Mouse (Mus musculus): ENCODE results near the gene Pou2f3. TPM values are rescaled to one million over a fixed set of nuclear protein-coding genes. Genes with fewer than 3 reads are reported as not detected.

Gene Pou2f3
- polyA plus RNA-seq, 1 experiment, result 1.2 TPM

DNA sequence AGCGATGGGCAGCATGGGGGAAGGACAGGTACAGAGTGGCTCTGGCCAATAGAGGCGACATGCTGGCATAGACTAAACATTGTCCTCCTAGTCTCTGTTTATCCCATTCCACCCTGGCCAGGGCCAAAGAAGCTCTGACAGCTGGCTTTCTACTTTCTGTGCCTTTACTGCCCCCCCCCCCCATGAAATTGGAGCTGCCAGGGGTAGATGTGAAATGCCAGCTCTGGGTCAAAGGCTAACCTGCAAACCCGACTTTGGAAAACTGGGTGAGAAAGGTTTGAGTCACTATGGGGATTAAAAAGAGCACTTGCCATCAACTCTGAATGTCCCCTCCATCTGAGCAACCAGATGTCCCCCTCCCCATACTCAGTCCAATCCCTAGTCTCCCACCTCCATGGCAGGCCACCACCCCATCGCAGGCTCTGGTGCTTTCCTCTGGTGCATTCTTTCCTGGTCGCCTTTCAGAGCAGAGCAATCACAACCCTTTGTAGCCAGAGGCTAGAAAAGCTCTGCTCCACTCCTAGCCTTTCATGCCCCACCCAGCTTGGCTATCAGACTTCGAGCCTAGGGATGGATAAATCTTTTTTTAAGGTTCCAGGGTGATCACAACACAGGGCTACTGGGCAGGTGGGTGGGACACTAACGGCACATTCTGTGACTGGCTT lies 27.1 kb upstream of the Pou2f3 start:
- TF ChIP-seq CTCF (IDR thresholded peaks at IDR 0.05; ENCODE audit: control insufficient read depth, insufficient read depth, insufficient replicate concordance, low read depth, low read length), result no peak
- TF ChIP-seq POLR2A (IDR thresholded peaks at IDR 0.05; ENCODE audit: control insufficient read depth, low read depth, low read length), result no peak
- peaks cover 7% of the 10 kb centered on the region for H3K4me1 ChIP-seq (ENCODE audit: control insufficient read depth, insufficient read depth, low read length)
- peak overlapping the region; percentile 45; the same call in 1 of the 2 replicates for H3K27ac ChIP-seq (ENCODE audit: control insufficient read depth, insufficient read depth, low read depth, low read length)
- H3K4me3 ChIP-seq (ENCODE audit: control insufficient read depth, low read depth, low read length), result no peak overlapping the region
- H3K27me3 ChIP-seq (ENCODE audit: control insufficient read depth, insufficient read depth, low read length), result peaks cover 7% of the 10 kb centered on the region
- no peaks in the 10 kb centered on the region for H3K36me3 ChIP-seq (ENCODE audit: control insufficient read depth, insufficient read depth, low read length)

DNA sequence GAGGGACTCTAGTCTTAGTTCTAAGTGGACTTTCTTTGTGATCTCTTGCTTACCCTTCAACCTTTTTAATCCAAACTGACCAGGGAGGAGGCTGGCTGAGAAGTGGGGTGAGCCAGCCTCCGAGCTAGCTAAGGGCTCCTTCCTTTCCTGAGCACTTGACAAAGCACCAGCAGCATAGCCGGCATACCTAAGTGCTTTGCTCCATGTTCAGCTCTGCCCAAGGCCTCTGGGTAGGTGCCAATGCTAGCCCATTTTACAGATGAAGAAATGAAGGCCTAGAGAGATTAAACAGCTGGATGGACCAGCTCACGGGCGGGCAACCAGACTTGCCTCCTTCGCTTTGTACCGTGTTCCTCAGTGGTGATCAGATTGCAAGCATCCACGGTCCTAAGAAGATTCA lies 26.4 kb upstream of the Pou2f3 start:
- Histone ChIP-seq H3K36me3 (ENCODE audit: control insufficient read depth, insufficient read depth, low read length) (no peaks in the 10 kb centered on the region), H3K4me1 (ENCODE audit: control insufficient read depth, insufficient read depth, low read length) (peaks cover 7% of the 10 kb centered on the region), H3K4me3 (ENCODE audit: control insufficient read depth, low read depth, low read length) (no peak overlapping the region), H3K27ac (ENCODE audit: control insufficient read depth, insufficient read depth, low read depth, low read length) (no peak overlapping the region), H3K27me3 (ENCODE audit: control insufficient read depth, insufficient read depth, low read length) (peaks cover 7% of the 10 kb centered on the region)
- TF ChIP-seq POLR2A (IDR thresholded peaks at IDR 0.05; ENCODE audit: control insufficient read depth, low read depth, low read length) (no peak), CTCF (IDR thresholded peaks at IDR 0.05; ENCODE audit: control insufficient read depth, insufficient read depth, insufficient replicate concordance, low read depth, low read length) (no peak)

GRCm38 (mm10) chr9:43236106-43236505 lies 25.9 kb upstream of the Pou2f3 start:
- Histone ChIP-seq H3K27me3 (ENCODE audit: control insufficient read depth, insufficient read depth, low read length) (peaks cover 7% of the 10 kb centered on the region), H3K4me1 (ENCODE audit: control insufficient read depth, insufficient read depth, low read length) (peaks cover 7% of the 10 kb centered on the region), H3K36me3 (ENCODE audit: control insufficient read depth, insufficient read depth, low read length) (no peaks in the 10 kb centered on the region)

DNA sequence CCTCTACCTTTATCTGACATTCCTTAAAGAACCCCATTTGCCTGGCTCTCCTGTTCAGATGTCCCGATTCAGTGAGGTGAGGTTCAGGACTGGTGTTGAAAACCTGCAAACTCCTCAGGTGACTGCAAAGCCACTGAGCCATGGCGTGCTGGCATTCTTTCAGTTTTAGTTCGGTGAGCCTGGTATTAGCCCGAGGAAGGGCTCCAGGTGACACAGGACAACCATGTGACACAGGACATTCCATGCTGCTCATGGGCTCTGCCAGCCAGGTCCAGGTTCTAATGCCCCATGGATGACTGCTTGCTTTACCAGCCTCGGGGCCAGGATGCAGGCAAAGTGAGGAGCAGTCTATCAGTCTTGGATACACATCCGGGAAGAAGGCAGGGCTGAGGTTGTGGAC lies 25.2 kb upstream of the Pou2f3 start:
- Histone ChIP-seq H3K36me3 (ENCODE audit: control insufficient read depth, insufficient read depth, low read length) (no peaks in the 10 kb centered on the region), H3K4me1 (ENCODE audit: control insufficient read depth, insufficient read depth, low read length) (peaks cover 7% of the 10 kb centered on the region), H3K27ac (ENCODE audit: control insufficient read depth, insufficient read depth, low read depth, low read length) (no peak overlapping the region)

More at GRCm38 (mm10) chr9:43236106-43236505, 25.9 kb upstream of the Pou2f3 start:
- TF ChIP-seq POLR2A (IDR thresholded peaks at IDR 0.05; ENCODE audit: control insufficient read depth, low read depth, low read length) (no peak), CTCF (IDR thresholded peaks at IDR 0.05; ENCODE audit: control insufficient read depth, insufficient read depth, insufficient replicate concordance, low read depth, low read length) (no peak)
- Histone ChIP-seq H3K27ac (ENCODE audit: control insufficient read depth, insufficient read depth, low read depth, low read length) (no peak overlapping the region), H3K4me3 (ENCODE audit: control insufficient read depth, low read depth, low read length) (no peak overlapping the region)

GRCm38 (mm10) chr9:43234496-43234895 lies 24.3 kb upstream of the Pou2f3 start:
- Histone ChIP-seq H3K27me3 (ENCODE audit: control insufficient read depth, insufficient read depth, low read length) (peaks cover 7% of the 10 kb centered on the region), H3K4me1 (ENCODE audit: control insufficient read depth, insufficient read depth, low read length) (peaks cover 7% of the 10 kb centered on the region), H3K36me3 (ENCODE audit: control insufficient read depth, insufficient read depth, low read length) (no peaks in the 10 kb centered on the region), H3K27ac (ENCODE audit: control insufficient read depth, insufficient read depth, low read depth, low read length) (no peak overlapping the region), H3K4me3 (ENCODE audit: control insufficient read depth, low read depth, low read length) (no peak overlapping the region)
- no peak for TF ChIP-seq POLR2A (IDR thresholded peaks at IDR 0.05; ENCODE audit: control insufficient read depth, low read depth, low read length)
- no peak for TF ChIP-seq CTCF (IDR thresholded peaks at IDR 0.05; ENCODE audit: control insufficient read depth, insufficient read depth, insufficient replicate concordance, low read depth, low read length)

More for the DNA sequence above, 25.2 kb upstream of the Pou2f3 start:
- Histone ChIP-seq H3K4me3 (ENCODE audit: control insufficient read depth, low read depth, low read length) (no peak overlapping the region), H3K27me3 (ENCODE audit: control insufficient read depth, insufficient read depth, low read length) (peaks cover 7% of the 10 kb centered on the region)
- TF ChIP-seq POLR2A (IDR thresholded peaks at IDR 0.05; ENCODE audit: control insufficient read depth, low read depth, low read length), result no peak

DNA sequence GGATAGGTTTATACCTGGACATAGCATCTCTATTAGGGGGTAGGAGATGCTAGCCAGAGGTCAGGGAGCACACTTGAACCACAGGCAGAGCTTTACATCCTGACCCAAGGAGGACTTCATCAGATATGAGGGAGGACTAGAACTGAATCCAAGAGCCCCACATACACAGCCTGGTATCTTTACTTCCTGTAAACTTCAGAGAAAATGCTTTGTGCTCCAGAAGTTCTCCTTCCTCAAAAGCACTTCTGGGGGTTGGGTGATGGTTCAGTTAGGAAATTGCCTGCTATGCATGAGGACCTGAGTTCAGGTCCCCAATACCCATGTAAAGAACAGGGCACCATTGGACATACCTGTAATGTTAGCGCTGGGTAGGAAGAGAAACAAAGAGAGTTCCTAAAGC lies 23.3 kb upstream of the Pou2f3 start:
- Histone ChIP-seq H3K4me1 (ENCODE audit: control insufficient read depth, insufficient read depth, low read length) (peaks cover under 1% of the 10 kb centered on the region; the same call in 1 of the 2 replicates), H3K27me3 (ENCODE audit: control insufficient read depth, insufficient read depth, low read length) (no peaks in the 10 kb centered on the region), H3K27ac (ENCODE audit: control insufficient read depth, insufficient read depth, low read depth, low read length) (no peak overlapping the region), H3K4me3 (ENCODE audit: control insufficient read depth, low read depth, low read length) (no peak overlapping the region), H3K36me3 (ENCODE audit: control insufficient read depth, insufficient read depth, low read length) (no peaks in the 10 kb centered on the region)
- TF ChIP-seq POLR2A (IDR thresholded peaks at IDR 0.05; ENCODE audit: control insufficient read depth, low read depth, low read length) (no peak), CTCF (IDR thresholded peaks at IDR 0.05; ENCODE audit: control insufficient read depth, insufficient read depth, insufficient replicate concordance, low read depth, low read length) (no peak)

GRCm38 (mm10) chr9:43233044-43233443 lies 22.9 kb upstream of the Pou2f3 start:
- TF ChIP-seq POLR2A (IDR thresholded peaks at IDR 0.05; ENCODE audit: control insufficient read depth, low read depth, low read length) (no peak), CTCF (IDR thresholded peaks at IDR 0.05; ENCODE audit: control insufficient read depth, insufficient read depth, insufficient replicate concordance, low read depth, low read length) (no peak)
- Histone ChIP-seq H3K27me3 (ENCODE audit: control insufficient read depth, insufficient read depth, low read length) (no peaks in the 10 kb centered on the region), H3K4me1 (ENCODE audit: control insufficient read depth, insufficient read depth, low read length) (no peaks in the 10 kb centered on the region), H3K36me3 (ENCODE audit: control insufficient read depth, insufficient read depth, low read length) (no peaks in the 10 kb centered on the region), H3K27ac (ENCODE audit: control insufficient read depth, insufficient read depth, low read depth, low read length) (no peak overlapping the region), H3K4me3 (ENCODE audit: control insufficient read depth, low read depth, low read length) (no peak overlapping the region)

All from testis, adult 2 months (tissue).